ENCODE assay signal across 9 mouse cellular contexts in genomic region chr7:29244732-29245416, GRCm38 (mm10). TPM values are rescaled to one million over a fixed set of nuclear protein-coding genes. Genes with fewer than 3 reads are reported as not detected.
DNase-seq lines count a peak whose midpoint lies in the region; ATAC-seq lines count a peak whose summit lies in the region.
"Had no signal": no experiment of that assay in that cellular context is flagged by ENCODE, and none has a peak within 500 bp of the region (broad histone marks: within the 10 kb centered on the region; RNA-seq: fewer than 3 reads in every experiment).

No protein-coding gene starts in this region.

- no peaks in the 10 kb centered on the region for H3K27me3 ChIP-seq in intestine, embryonic 16.5 days (replicated peaks; ENCODE audit: control insufficient read depth, insufficient read depth, low read length)
- H3K27me3 ChIP-seq: liver, embryonic 13.5 days had no signal

- no peak overlapping the region for H3K27ac ChIP-seq in intestine, embryonic 16.5 days (ENCODE audit: low read length)
- H3K27ac ChIP-seq: liver, embryonic 13.5 days had no signal

- H3K4me2 ChIP-seq in intestine, embryonic 16.5 days (ENCODE audit: low read depth, low read length): no peak overlapping the region
- H3K4me2 ChIP-seq: liver, embryonic 13.5 days had no signal

- no peaks in the 10 kb centered on the region for H3K9me3 ChIP-seq in intestine, embryonic 16.5 days (ENCODE audit: control insufficient read depth, low read length)
- H3K9me3 ChIP-seq: liver, embryonic 13.5 days had no signal

- WGBS in intestine, embryonic 16.5 days: 75% methylated on average over 7 of the region's 7 CpGs

- H3K36me3 ChIP-seq in intestine, embryonic 16.5 days (ENCODE audit: control insufficient read depth, insufficient read depth, low read length): 0 out of 2 replicates have a peak, but pooled peaks cover 6% of the 10 kb centered on the region

- H3K4me3 ChIP-seq in intestine, embryonic 16.5 days (ENCODE audit: low read length): no peak overlapping the region
- H3K4me3 ChIP-seq: liver, embryonic 13.5 days had no signal

- peaks cover 25% of the 10 kb centered on the region for H3K4me1 ChIP-seq in intestine, embryonic 16.5 days (ENCODE audit: control insufficient read depth, insufficient read depth, low read length)

- intact Hi-C loops in left cerebral cortex, postnatal 4 days (cut with DNase I): loop anchor here (10.0 kb wide), 1 partner anchor 50 kb away; no protein-coding TSS in a partner anchor
- intact Hi-C loops in left cerebral cortex, postnatal 25 days (cut with DNase I): loop anchor here (5.0 kb wide), 2 partner anchors 117 to 193 kb away; no protein-coding TSS in a partner anchor
- intact Hi-C loops in left cerebral cortex, postnatal 36 days (cut with DNase I): loop anchor here (5.0 kb wide), 1 partner anchor 47 kb away; no protein-coding TSS in a partner anchor

- no peak overlapping the region for H3K9ac ChIP-seq in intestine, embryonic 16.5 days (ENCODE audit: low read depth, low read length)
- H3K9ac ChIP-seq: liver, embryonic 13.5 days had no signal

- no peak for ATAC-seq in intestine, embryonic 16.5 days

- peak; percentile 55 for DNase-seq in adrenal gland, postnatal 10 days
- no peak for DNase-seq in adrenal gland, adult 2 months
- DNase-seq in left cerebral cortex, postnatal 4 days: peak; percentile 28
- DNase-seq in left cerebral cortex, postnatal 25 days (ENCODE audit: low spot score in 2 of 2): no peak
- peak; percentile 43 for DNase-seq in T-cell, adult 2 months (ENCODE audit: low spot score)
- peak; percentile 15 to 48 for DNase-seq in natural killer cell, adult 2 months (ENCODE audit: low spot score in 2 of 2)
- no peak for DNase-seq in left cerebral cortex, postnatal 36 days (ENCODE audit: low spot score in 2 of 2)
- DNase-seq: liver, embryonic 13.5 days had no signal

RNA-seq across cellular contexts. Expression of gene 2200002D01Rik, which starts 3.4 kb away (rescaled TPM):
- 1 to 10 TPM; 2.0 to 2.4 TPM for total RNA-seq in adrenal gland, postnatal 10 days (2021)
- total RNA-seq in adrenal gland, adult 2 months (2021): 1 to 10 TPM; 2.3 to 4.2 TPM
- polyA plus RNA-seq in adrenal gland, adult 2 months (2012; rRNA removed): 2.5 TPM in 2 replicates
- total RNA-seq in left cerebral cortex, postnatal 4 days (2021): under 1 TPM in 1 of 2 experiments, not detected in 1; 0.80 TPM
- total RNA-seq in left cerebral cortex, postnatal 25 days (2021): not detected
- not detected for total RNA-seq in left cerebral cortex, postnatal 36 days (2021)
- polyA plus RNA-seq in intestine, embryonic 16.5 days (2015; fragmentation: Nextera tagmentation; extraction: Ambion mirVana): 261 and 264 TPM in 2 replicates

RNA-seq across cellular contexts. Expression of gene Yif1b, which starts 6.7 kb away (rescaled TPM):
- 10 to 100 TPM; 77.2 to 81.7 TPM for total RNA-seq in adrenal gland, postnatal 10 days (2021)
- 10 to 100 TPM; 55.2 to 64.5 TPM for total RNA-seq in adrenal gland, adult 2 months (2021)
- 162 and 191 TPM in 2 replicates for polyA plus RNA-seq in adrenal gland, adult 2 months (2012; rRNA removed)
- total RNA-seq in left cerebral cortex, postnatal 4 days (2021): 10 to 100 TPM; 35.9 to 38.1 TPM
- total RNA-seq in left cerebral cortex, postnatal 25 days (2021): 10 to 100 TPM; 48.5 to 52.0 TPM
- total RNA-seq in left cerebral cortex, postnatal 36 days (2021): 10 to 100 TPM; 48.6 to 54.6 TPM
- polyA plus RNA-seq in intestine, embryonic 16.5 days (2015; fragmentation: Nextera tagmentation; extraction: Ambion mirVana): 83.1 and 83.7 TPM in 2 replicates

RNA-seq across cellular contexts. Expression of gene Kcnk6, which starts 12.6 kb away (rescaled TPM):
- 1 to 10 TPM; 3.7 to 4.6 TPM for total RNA-seq in adrenal gland, postnatal 10 days (2021)
- total RNA-seq in adrenal gland, adult 2 months (2021): 1 to 10 TPM; 1.5 to 1.7 TPM
- polyA plus RNA-seq in adrenal gland, adult 2 months (2012; rRNA removed): 12.2 and 13.5 TPM in 2 replicates
- total RNA-seq in left cerebral cortex, postnatal 4 days (2021): 1 to 10 TPM; 1.1 TPM
- total RNA-seq in left cerebral cortex, postnatal 25 days (2021): 1 to 10 TPM; 2.2 to 3.2 TPM
- total RNA-seq in left cerebral cortex, postnatal 36 days (2021): 1 to 10 TPM; 2.4 to 4.1 TPM
- 2.5 TPM in 2 replicates for polyA plus RNA-seq in intestine, embryonic 16.5 days (2015; fragmentation: Nextera tagmentation; extraction: Ambion mirVana)

RNA-seq across cellular contexts. Expression of gene Catsperg1, which starts 31.0 kb away (rescaled TPM):
- total RNA-seq in adrenal gland, postnatal 10 days (2021): under 1 TPM; 0.42 to 0.61 TPM
- under 1 TPM; 0.52 to 0.73 TPM for total RNA-seq in adrenal gland, adult 2 months (2021)
- 0.84 and 1.2 TPM in 2 replicates for polyA plus RNA-seq in adrenal gland, adult 2 months (2012; rRNA removed)
- 1 to 10 TPM; 6.0 to 6.2 TPM for total RNA-seq in left cerebral cortex, postnatal 4 days (2021)
- total RNA-seq in left cerebral cortex, postnatal 25 days (2021): under 1 TPM; 0.76 to 0.99 TPM
- total RNA-seq in left cerebral cortex, postnatal 36 days (2021): under 1 TPM; 0.52 to 0.75 TPM
- 0.42 and 0.92 TPM in 2 replicates for polyA plus RNA-seq in intestine, embryonic 16.5 days (2015; fragmentation: Nextera tagmentation; extraction: Ambion mirVana)

RNA-seq across cellular contexts. Expression of gene Spint2, which starts 36.8 kb away (rescaled TPM):
- 10 to 100 TPM; 33.2 to 36.6 TPM for total RNA-seq in adrenal gland, postnatal 10 days (2021)
- total RNA-seq in adrenal gland, adult 2 months (2021): 10 to 100 TPM; 44.3 to 53.9 TPM
- 61.1 and 90.2 TPM in 2 replicates for polyA plus RNA-seq in adrenal gland, adult 2 months (2012; rRNA removed)
- total RNA-seq in left cerebral cortex, postnatal 4 days (2021): 10 to 100 TPM; 23.8 to 34.4 TPM
- total RNA-seq in left cerebral cortex, postnatal 25 days (2021): 10 to 100 TPM; 21.1 to 24.4 TPM
- total RNA-seq in left cerebral cortex, postnatal 36 days (2021): 10 to 100 TPM; 23.5 to 26.2 TPM
- polyA plus RNA-seq in intestine, embryonic 16.5 days (2015; fragmentation: Nextera tagmentation; extraction: Ambion mirVana): 626 and 672 TPM in 2 replicates

Comparison
In these comparisons a context has a peak if more than half of its experiments do, and no peak if none do; other contexts are left out.
1. DNase-seq: peak in adrenal gland, postnatal 10 days (single experiment), left cerebral cortex, postnatal 4 days (single experiment), T-cell, adult 2 months (single experiment) and natural killer cell, adult 2 months (2 of 2); none in adrenal gland, adult 2 months (single experiment), left cerebral cortex, postnatal 25 days (0 of 2) and left cerebral cortex, postnatal 36 days (0 of 2).